Mouse (Mus musculus): ENCODE measurements around the gene Pigv. TPM values are rescaled to one million over a fixed set of nuclear protein-coding genes. Genes with fewer than 3 reads are reported as not detected.

Pigv gene
- total and polyA plus RNA-seq, 2 experiments from 2014 or later, result 11.3 to 14.0 TPM

GRCm38 (mm10) chr4:133665118-133665517 lies 7.3 kb downstream of the Pigv start:
- peak overlapping the region; percentile 74 for H3K27ac ChIP-seq
- no peaks in the 10 kb centered on the region for H3K27me3 ChIP-seq (ENCODE audit: insufficient read depth, low read length)
- no peak for TF ChIP-seq CTCF (IDR thresholded peaks at IDR 0.05; ENCODE audit: low read depth)
- H3K4me2 ChIP-seq (ENCODE audit: low read depth, low read length), result 0 out of 2 replicates have a peak overlapping the region, but pooled peaks have one; percentile 16
- DNase-seq (ENCODE audit: low spot score) (peak; percentile 85), ATAC-seq (peak; percentile 87)
- H3K9me3 ChIP-seq (ENCODE audit: low read length), result no peaks in the 10 kb centered on the region
- no peak overlapping the region for H3K4me3 ChIP-seq (ENCODE audit: low read length)
- H3K36me3 ChIP-seq (ENCODE audit: insufficient read depth, low read length), result no peaks in the 10 kb centered on the region
- peaks cover 18% of the 10 kb centered on the region for H3K4me1 ChIP-seq (ENCODE audit: insufficient read depth, low read length)
- 0 out of 2 replicates have a peak overlapping the region, but pooled peaks have one; percentile 17 for H3K9ac ChIP-seq (replicated peaks; ENCODE audit: low read length)
- WGBS, result 23% methylated on average over 11 of the region's 11 CpGs

- WGBS, result 75% methylated on average over 8 of the region's 8 CpGs
- Histone ChIP-seq H3K4me1 (ENCODE audit: insufficient read depth, low read length) (peaks cover 28% of the 10 kb centered on the region), H3K4me2 (ENCODE audit: low read depth, low read length) (no peak overlapping the region), H3K36me3 (ENCODE audit: insufficient read depth, low read length) (no peaks in the 10 kb centered on the region), H3K9ac (replicated peaks; ENCODE audit: low read length) (no peak overlapping the region), H3K9me3 (ENCODE audit: low read length) (no peaks in the 10 kb centered on the region), H3K4me3 (ENCODE audit: low read length) (no peak overlapping the region), H3K27me3 (ENCODE audit: insufficient read depth, low read length) (no peaks in the 10 kb centered on the region), H3K27ac (no peak overlapping the region)
- no peak for TF ChIP-seq CTCF (IDR thresholded peaks at IDR 0.05; ENCODE audit: low read depth)
- no peak for DNase-seq (ENCODE audit: low spot score)
- ATAC-seq, result no peak
These were observed 9.5 kb downstream of the Pigv start for GRCm38 (mm10) chr4:133662945-133663344.

GRCm38 (mm10) chr4:133662421-133662820 lies 10.0 kb downstream of the Pigv start:
- WGBS, result 93% methylated on average over 8 of the region's 8 CpGs
- Histone ChIP-seq H3K4me1 (ENCODE audit: insufficient read depth, low read length) (peaks cover 28% of the 10 kb centered on the region), H3K27me3 (ENCODE audit: insufficient read depth, low read length) (no peaks in the 10 kb centered on the region), H3K9ac (replicated peaks; ENCODE audit: low read length) (no peak overlapping the region), H3K4me3 (ENCODE audit: low read length) (no peak overlapping the region), H3K4me2 (ENCODE audit: low read depth, low read length) (no peak overlapping the region), H3K9me3 (ENCODE audit: low read length) (no peaks in the 10 kb centered on the region), H3K36me3 (ENCODE audit: insufficient read depth, low read length) (no peaks in the 10 kb centered on the region), H3K27ac (no peak overlapping the region)
- ATAC-seq (no peak), DNase-seq (ENCODE audit: low spot score) (no peak)
- no peak for TF ChIP-seq CTCF (IDR thresholded peaks at IDR 0.05; ENCODE audit: low read depth)

- Histone ChIP-seq H3K27me3 (ENCODE audit: insufficient read depth, low read length) (no peaks in the 10 kb centered on the region), H3K27ac (peak overlapping the region; percentile 77), H3K9me3 (ENCODE audit: low read length) (no peaks in the 10 kb centered on the region), H3K4me1 (ENCODE audit: insufficient read depth, low read length) (peaks cover 28% of the 10 kb centered on the region), H3K36me3 (ENCODE audit: insufficient read depth, low read length) (no peaks in the 10 kb centered on the region), H3K9ac (replicated peaks; ENCODE audit: low read length) (peak overlapping the region; percentile 10; the same call in 1 of the 2 replicates), H3K4me2 (ENCODE audit: low read depth, low read length) (peak overlapping the region; percentile 47), H3K4me3 (ENCODE audit: low read length) (0 out of 2 replicates have a peak overlapping the region, but pooled peaks have one; percentile 2)
- no peak for TF ChIP-seq CTCF (IDR thresholded peaks at IDR 0.05; ENCODE audit: low read depth)
- 13% methylated on average over 10 of the region's 10 CpGs for WGBS
- peak; percentile 95 for DNase-seq (ENCODE audit: low spot score)
- ATAC-seq, result peak; percentile 91
These were observed 12.0 kb downstream of the Pigv start for GRCm38 (mm10) chr4:133660193-133661155.

GRCm38 (mm10) chr4:133659497-133660192 lies 12.8 kb downstream of the Pigv start:
- H3K9ac ChIP-seq (replicated peaks; ENCODE audit: low read length), result peak overlapping the region; percentile 10; the same call in 1 of the 2 replicates
- TF ChIP-seq CTCF (IDR thresholded peaks at IDR 0.05; ENCODE audit: low read depth), result no peak
- 16% methylated on average over 15 of the region's 15 CpGs for WGBS
- peak overlapping the region; percentile 47 for H3K4me2 ChIP-seq (ENCODE audit: low read depth, low read length)
- no peaks in the 10 kb centered on the region for H3K27me3 ChIP-seq (ENCODE audit: insufficient read depth, low read length)
- peaks cover 24% of the 10 kb centered on the region for H3K4me1 ChIP-seq (ENCODE audit: insufficient read depth, low read length)
- H3K36me3 ChIP-seq (ENCODE audit: insufficient read depth, low read length), result no peaks in the 10 kb centered on the region
- no peak for ATAC-seq
- DNase-seq (ENCODE audit: low spot score), result no peak
- no peak overlapping the region for H3K4me3 ChIP-seq (ENCODE audit: low read length)
- peak overlapping the region; percentile 77 for H3K27ac ChIP-seq
- no peaks in the 10 kb centered on the region for H3K9me3 ChIP-seq (ENCODE audit: low read length)

GRCm38 (mm10) chr4:133658729-133659128 lies 13.7 kb downstream of the Pigv start:
- no peaks in the 10 kb centered on the region for H3K27me3 ChIP-seq (ENCODE audit: insufficient read depth, low read length)
- H3K4me3 ChIP-seq (ENCODE audit: low read length), result no peak overlapping the region
- no peak for DNase-seq (ENCODE audit: low spot score)
- no peak overlapping the region for H3K9ac ChIP-seq (replicated peaks; ENCODE audit: low read length)
- H3K4me1 ChIP-seq (ENCODE audit: insufficient read depth, low read length), result peaks cover 21% of the 10 kb centered on the region
- 48% methylated on average over 2 of the region's 2 CpGs for WGBS
- no peak overlapping the region for H3K27ac ChIP-seq
- H3K9me3 ChIP-seq (ENCODE audit: low read length), result no peaks in the 10 kb centered on the region
- no peak overlapping the region for H3K4me2 ChIP-seq (ENCODE audit: low read depth, low read length)
- no peak for TF ChIP-seq CTCF (IDR thresholded peaks at IDR 0.05; ENCODE audit: low read depth)
- ATAC-seq, result no peak
- no peaks in the 10 kb centered on the region for H3K36me3 ChIP-seq (ENCODE audit: insufficient read depth, low read length)
